Mouse (Mus musculus) heart, embryonic 11.5 days (tissue): ENCODE measurements around the gene Sipa1l3. TPM values are rescaled to one million over a fixed set of nuclear protein-coding genes. Genes with fewer than 3 reads are reported as not detected.

Experiments used
- ATAC-seq: fragments of 200-750 bp; cut with Nextera tagmentation; replicated peaks from 2 replicates; pipeline ENCODE4 v1.8.0; 2017; ENCODE audit warnings: moderate library complexity; ENCODE audit not compliant: insufficient number of reproducible peaks, low FRiP score, low TSS enrichment
- H3K27ac ChIP-seq: fragments of 300-500 bp; sonication (generic); 2 replicates; pipeline ENCODE4 v1.5.1; 2014; ENCODE audit warnings: mild to moderate bottlenecking, low read depth, low read length
- H3K27me3 ChIP-seq: fragments of 300-500 bp; sonication (generic); 2 replicates; pipeline ENCODE4 v1.6.1; 2014; ENCODE audit warnings: mild to moderate bottlenecking, low read length, mixed read lengths; ENCODE audit not compliant: control insufficient read depth, insufficient read depth
- H3K36me3 ChIP-seq: fragments of 300-500 bp; sonication (generic); 2 replicates; pipeline ENCODE4 v1.6.1; 2014; ENCODE audit warnings: mild to moderate bottlenecking, low read length, moderate library complexity, mixed read lengths; ENCODE audit not compliant: control insufficient read depth, insufficient read depth
- H3K4me1 ChIP-seq: fragments of 300-500 bp; sonication (generic); 2 replicates; pipeline ENCODE4 v1.6.1; 2014; ENCODE audit warnings: low read length; ENCODE audit not compliant: control insufficient read depth, insufficient read depth
- H3K4me2 ChIP-seq: fragments of 300-500 bp; sonication (generic); 2 replicates; pipeline ENCODE4 v1.6.1; 2014; ENCODE audit warnings: mild to moderate bottlenecking, moderate library complexity
- H3K4me3 ChIP-seq: fragments of 300-500 bp; sonication (generic); 2 replicates; pipeline ENCODE4 v1.5.1; 2014; ENCODE audit warnings: low read depth, low read length
- H3K9ac ChIP-seq: fragments of 300-500 bp; sonication (generic); 2 replicates; pipeline ENCODE4 v1.6.1; 2014; ENCODE audit warnings: mild to moderate bottlenecking, low read depth, low read length, moderate library complexity
- H3K9me3 ChIP-seq: fragments of 300-500 bp; sonication (generic); replicated peaks from 2 replicates; pipeline ENCODE4 v1.6.1; 2016; ENCODE audit warnings: low read length; ENCODE audit not compliant: control insufficient read depth
- WGBS: fragments of 180-500 bp; shearing (Covaris S2); extraction: QIAGEN DNeasy Blood & Tissue Kit; methylation state at CpG from one replicate; pipeline ENCODE4 v1.1.7; 2014; ENCODE audit not compliant: insufficient replicate concordance; 5-methylcytosine and 5-hydroxymethylcytosine counted together
- polyA plus RNA-seq: library from polyadenylated mRNA; unstranded; fragments of >200 nt; fragmentation: Nextera tagmentation; extraction: Ambion mirVana; gene quantifications from 2 replicates; pipeline ENCODE4 v1.2.1, GENCODE M21; 2014

Sipa1l3 gene
- polyA plus RNA-seq, 1 experiment from 2014 or later = 4.8 TPM

DNA sequence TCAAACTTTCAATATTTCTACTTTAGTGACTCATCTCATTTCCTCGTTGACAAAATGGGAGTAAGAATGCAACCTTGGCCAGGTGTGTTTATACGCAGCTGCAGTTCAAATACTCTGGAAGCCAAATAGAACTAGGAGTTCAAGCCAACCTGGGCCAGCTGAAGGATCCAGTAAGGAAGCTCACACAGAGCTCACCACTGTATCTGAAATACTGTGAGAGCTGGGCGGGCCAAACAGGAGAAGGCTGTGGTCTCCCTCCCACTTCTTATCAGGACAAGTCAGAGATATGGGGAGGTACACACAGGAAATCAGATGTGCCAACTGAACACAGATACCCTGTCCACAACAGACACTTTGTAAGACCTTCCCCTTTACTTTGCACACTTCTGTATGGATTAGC lies 125.6 kb downstream of the Sipa1l3 start:
- Histone ChIP-seq H3K4me2 (no peak overlapping the region), H3K9ac (no peak overlapping the region), H3K36me3 (no peaks in the 10 kb centered on the region), H3K4me1 (0 out of 2 replicates have a peak, but pooled peaks cover 2% of the 10 kb centered on the region), H3K27me3 (peaks cover 62% of the 10 kb centered on the region), H3K27ac (no peak overlapping the region), H3K9me3 (no peaks in the 10 kb centered on the region), H3K4me3 (no peak overlapping the region)
- 72% methylated on average over 3 of the region's 3 CpGs for WGBS
- no peak for ATAC-seq

DNA sequence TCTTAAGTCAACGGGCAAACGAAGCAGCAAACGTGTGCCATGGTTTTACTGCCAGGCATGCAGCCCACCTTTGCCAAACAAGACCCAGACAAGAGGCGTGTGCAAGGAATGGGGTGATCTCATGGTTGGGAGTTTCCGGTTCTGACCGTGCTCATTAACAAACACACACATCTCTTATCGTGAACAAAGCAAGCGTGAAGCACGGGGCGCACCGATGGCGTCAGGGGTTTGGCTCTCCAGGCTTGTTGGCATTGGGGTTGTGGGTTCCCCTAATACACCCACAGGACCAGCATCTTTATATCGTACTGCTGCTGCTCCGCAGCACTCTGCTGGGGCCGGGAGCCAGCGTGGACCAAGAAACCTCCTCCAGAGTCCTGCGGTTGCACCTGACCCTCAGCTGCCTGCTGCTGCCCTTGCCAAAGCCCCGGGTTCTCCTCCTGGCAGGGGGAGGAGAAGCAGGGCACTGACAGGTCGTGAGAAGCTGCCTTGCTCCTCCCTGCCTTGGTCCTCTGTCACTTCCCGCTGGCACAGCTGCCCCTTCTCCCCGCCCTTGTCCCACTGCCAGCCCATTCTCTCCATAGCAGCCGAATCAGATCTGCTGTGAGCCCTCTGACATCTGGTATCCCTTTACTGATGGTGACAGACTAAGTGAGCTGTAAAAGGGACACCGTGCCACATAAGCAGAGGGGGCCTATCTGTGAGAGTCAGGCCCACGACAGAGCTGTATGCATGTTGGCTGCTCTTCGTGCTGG lies 126.5 kb downstream of the Sipa1l3 start:
- H3K9me3 ChIP-seq = no peaks in the 10 kb centered on the region
- 81% methylated on average over 25 of the region's 25 CpGs for WGBS
- H3K4me2 ChIP-seq = no peak overlapping the region
- H3K4me1 ChIP-seq = 0 out of 2 replicates have a peak, but pooled peaks cover 2% of the 10 kb centered on the region
- no peak for ATAC-seq
- no peak overlapping the region for H3K27ac ChIP-seq
- H3K36me3 ChIP-seq = no peaks in the 10 kb centered on the region
- H3K27me3 ChIP-seq = peaks cover 63% of the 10 kb centered on the region
- no peak overlapping the region for H3K4me3 ChIP-seq
- no peak overlapping the region for H3K9ac ChIP-seq

DNA sequence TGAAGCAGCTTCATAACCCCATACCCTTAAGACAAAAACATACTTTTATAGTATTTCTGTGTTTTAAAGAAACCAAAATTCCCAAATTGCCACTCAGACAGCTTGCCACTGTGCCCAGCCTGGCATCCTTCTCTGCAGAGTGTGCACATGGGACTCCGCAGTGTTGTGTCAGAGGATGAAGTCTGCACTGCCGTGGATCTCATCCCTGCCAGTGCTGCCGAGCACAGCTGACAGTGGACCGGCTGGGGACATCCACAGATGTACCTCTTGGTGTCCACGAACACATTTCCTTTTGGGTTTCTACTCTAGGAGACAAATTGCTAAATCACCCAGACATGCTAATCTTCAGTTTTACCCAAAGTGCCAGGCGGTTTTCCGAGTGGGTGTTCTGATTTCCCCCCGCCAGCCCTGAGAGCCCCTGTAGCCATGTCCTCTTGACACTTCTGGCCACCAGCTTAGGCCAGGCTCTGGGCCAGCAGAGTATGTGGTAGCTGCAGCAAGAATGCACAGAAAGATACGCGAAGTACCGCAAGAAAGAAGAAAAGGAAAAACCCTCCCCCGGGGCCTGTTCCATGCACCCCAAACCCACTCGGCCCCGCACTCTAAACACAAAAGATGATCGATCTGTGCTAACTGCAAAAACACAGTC lies 127.2 kb downstream of the Sipa1l3 start:
- no peak overlapping the region for H3K4me2 ChIP-seq
- WGBS = 89% methylated on average over 15 of the region's 15 CpGs
- peaks cover 58% of the 10 kb centered on the region for H3K27me3 ChIP-seq
- 0 out of 2 replicates have a peak, but pooled peaks cover 2% of the 10 kb centered on the region for H3K4me1 ChIP-seq
- no peak overlapping the region for H3K9ac ChIP-seq
- H3K4me3 ChIP-seq = no peak overlapping the region
- no peak overlapping the region for H3K27ac ChIP-seq
- no peak for ATAC-seq
- H3K36me3 ChIP-seq = no peaks in the 10 kb centered on the region
- no peaks in the 10 kb centered on the region for H3K9me3 ChIP-seq

DNA sequence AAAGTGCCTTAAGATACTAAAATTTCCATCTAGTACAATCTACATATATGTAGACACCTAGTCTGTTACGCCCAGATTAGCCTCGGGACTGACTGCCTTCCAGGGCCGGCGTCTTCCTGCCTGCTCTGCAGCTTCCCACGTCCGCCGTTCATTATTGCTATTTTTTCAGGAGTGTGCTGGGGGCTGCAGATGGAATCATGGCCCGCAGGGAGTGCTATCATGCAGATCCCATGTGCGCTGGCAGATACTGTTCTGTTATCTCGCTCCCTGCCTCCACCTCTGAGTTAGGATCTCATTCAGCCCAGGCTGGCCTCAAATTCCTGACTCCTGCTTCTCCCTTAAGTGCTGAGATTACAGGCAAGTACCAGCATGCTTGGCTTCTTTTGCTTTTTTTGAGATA lies 128.2 kb downstream of the Sipa1l3 start:
- 36% methylated on average over 10 of the region's 10 CpGs for WGBS
- Histone ChIP-seq H3K4me2 (no peak overlapping the region), H3K4me3 (no peak overlapping the region), H3K9ac (no peak overlapping the region), H3K4me1 (0 out of 2 replicates have a peak, but pooled peaks cover 2% of the 10 kb centered on the region), H3K27ac (no peak overlapping the region), H3K9me3 (no peaks in the 10 kb centered on the region), H3K27me3 (peaks cover 50% of the 10 kb centered on the region), H3K36me3 (no peaks in the 10 kb centered on the region)
- ATAC-seq = no peak

DNA sequence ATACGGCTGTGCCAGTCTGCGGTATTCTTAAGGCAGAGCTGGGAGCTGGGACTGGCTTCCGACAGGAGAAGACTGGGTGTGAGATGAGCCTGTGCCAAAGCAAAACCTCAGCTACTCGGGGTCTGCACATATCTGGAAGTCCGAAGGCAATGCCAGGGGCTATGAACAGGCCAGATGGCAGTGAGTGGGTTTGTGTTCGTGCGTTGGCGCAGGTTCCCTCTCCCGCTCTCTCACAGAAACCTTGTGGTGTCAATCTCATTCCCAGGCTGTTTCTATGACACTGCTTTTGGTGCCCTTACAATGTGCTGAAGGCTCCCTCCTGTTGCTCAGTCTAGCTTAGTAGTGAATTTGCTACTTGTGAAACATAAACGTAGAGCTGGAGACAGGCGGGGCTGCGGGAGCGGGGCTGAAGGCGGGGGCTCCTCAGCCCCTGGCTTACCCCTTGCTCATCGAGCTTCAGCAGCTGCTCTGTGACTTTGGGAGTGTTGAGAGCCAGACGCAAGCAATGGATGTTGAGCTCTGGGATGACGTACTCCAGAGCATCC lies 130.8 kb downstream of the Sipa1l3 start:
- H3K36me3 ChIP-seq = no peaks in the 10 kb centered on the region
- no peaks in the 10 kb centered on the region for H3K9me3 ChIP-seq
- H3K9ac ChIP-seq = no peak overlapping the region
- WGBS = 77% methylated on average over 17 of the region's 17 CpGs
- no peak overlapping the region for H3K4me3 ChIP-seq
- 0 out of 2 replicates have a peak, but pooled peaks cover 2% of the 10 kb centered on the region for H3K4me1 ChIP-seq
- peaks cover 43% of the 10 kb centered on the region for H3K27me3 ChIP-seq
- no peak for ATAC-seq
- no peak overlapping the region for H3K4me2 ChIP-seq
- no peak overlapping the region for H3K27ac ChIP-seq

DNA sequence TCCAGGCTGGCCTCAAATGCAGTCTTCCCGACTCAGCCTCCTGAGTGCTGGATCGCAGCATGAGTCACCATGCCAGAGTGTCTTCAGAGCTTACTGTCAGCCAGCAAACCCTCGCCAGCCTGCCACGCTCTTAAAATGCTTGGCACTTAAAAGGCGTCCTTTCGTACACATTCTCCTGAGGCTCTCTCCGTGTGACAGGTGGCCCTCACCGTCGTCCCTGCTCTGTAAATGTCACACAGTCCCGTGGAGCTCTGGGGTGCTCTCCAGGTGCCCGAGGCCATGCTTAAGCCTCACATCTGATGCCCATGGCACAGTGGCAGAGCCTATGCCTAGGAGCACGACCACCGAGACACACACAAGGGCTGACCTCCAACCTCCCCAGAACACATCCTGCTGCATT lies 132.1 kb downstream of the Sipa1l3 start:
- Histone ChIP-seq H3K27me3 (peaks cover 41% of the 10 kb centered on the region), H3K27ac (no peak overlapping the region), H3K9ac (no peak overlapping the region), H3K4me3 (no peak overlapping the region), H3K36me3 (no peaks in the 10 kb centered on the region), H3K4me2 (no peak overlapping the region), H3K4me1 (0 out of 2 replicates have a peak, but pooled peaks cover 2% of the 10 kb centered on the region), H3K9me3 (no peaks in the 10 kb centered on the region)
- ATAC-seq = no peak
- WGBS = 95% methylated on average over 13 of the region's 13 CpGs

DNA sequence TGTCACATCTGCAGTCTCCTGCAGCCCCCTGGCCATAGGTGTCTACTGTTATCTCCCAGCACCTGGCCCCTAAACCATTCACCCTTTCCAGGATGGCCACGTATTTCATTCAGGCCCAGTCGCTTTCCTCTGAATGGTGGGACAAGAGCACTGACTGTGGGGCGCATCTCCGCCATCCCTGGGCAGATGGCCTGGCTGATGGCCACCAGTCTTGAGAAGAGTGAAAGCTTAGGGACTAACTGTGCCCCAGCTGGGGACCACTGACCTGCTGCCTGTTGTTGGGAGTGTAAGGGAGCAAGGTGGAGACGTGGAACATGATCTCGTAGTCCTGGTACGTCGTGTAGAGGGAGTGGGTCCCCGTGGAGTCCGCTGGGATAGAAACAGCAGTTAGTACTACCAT lies 132.7 kb downstream of the Sipa1l3 start:
- H3K27me3 ChIP-seq = peaks cover 39% of the 10 kb centered on the region
- H3K4me3 ChIP-seq = no peak overlapping the region
- 86% methylated on average over 10 of the region's 10 CpGs for WGBS
- H3K9ac ChIP-seq = no peak overlapping the region
- H3K9me3 ChIP-seq = no peaks in the 10 kb centered on the region
- H3K27ac ChIP-seq = no peak overlapping the region
- H3K4me1 ChIP-seq = 0 out of 2 replicates have a peak, but pooled peaks cover 2% of the 10 kb centered on the region
- no peaks in the 10 kb centered on the region for H3K36me3 ChIP-seq
- H3K4me2 ChIP-seq = no peak overlapping the region
- no peak for ATAC-seq

DNA sequence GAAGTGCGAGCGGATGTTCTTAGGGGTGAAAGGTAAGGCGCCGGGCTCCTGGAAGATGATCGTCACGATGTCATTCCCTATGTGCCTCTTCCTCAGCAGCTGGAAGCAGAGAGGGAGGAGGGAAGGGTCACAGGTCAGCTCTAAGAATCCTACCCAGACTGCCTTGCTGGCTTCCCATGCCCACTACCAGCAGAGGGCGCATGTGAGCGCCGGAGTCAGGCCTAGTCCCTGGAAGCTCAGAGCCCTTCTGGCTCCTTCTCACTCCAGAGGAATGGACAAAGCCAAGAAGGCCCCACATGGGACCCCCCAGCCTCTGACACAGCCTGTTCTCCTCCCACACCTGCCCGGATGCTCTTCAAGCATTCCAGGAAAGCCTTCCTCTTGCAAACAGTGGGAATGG lies 135.2 kb downstream of the Sipa1l3 start:
- no peaks in the 10 kb centered on the region for H3K36me3 ChIP-seq
- WGBS = 34% methylated on average over 10 of the region's 10 CpGs

More for the DNA sequence above, 135.2 kb downstream of the Sipa1l3 start:
- Histone ChIP-seq H3K9me3 (no peaks in the 10 kb centered on the region), H3K4me1 (no peaks in the 10 kb centered on the region), H3K4me3 (no peak overlapping the region), H3K27ac (no peak overlapping the region), H3K27me3 (peaks cover 50% of the 10 kb centered on the region), H3K4me2 (no peak overlapping the region), H3K9ac (no peak overlapping the region)
- no peak for ATAC-seq
